Mouse (Mus musculus) neural tube, embryonic 13.5 days (tissue): Measurements from ENCODE around the gene Hoxc12. TPM values are rescaled to one million over a fixed set of nuclear protein-coding genes. Genes with fewer than 3 reads are reported as not detected.
A peak's percentile ranks its signal among the peaks of the same experiment; 100 is the strongest.

Experiments used
- ATAC-seq: fragments of 200-750 bp; cut with Nextera tagmentation; 2 replicates; pipeline ENCODE4 v1.8.0; 2017; ENCODE audit warnings: low read depth, mild to moderate bottlenecking, moderate TSS enrichment, moderate library complexity
- H3K27ac ChIP-seq: fragments of 300-500 bp; sonication (generic); replicated peaks from 2 replicates; pipeline ENCODE4 v1.5.1; 2015; ENCODE audit warnings: moderate library complexity, mild to moderate bottlenecking, inconsistent platforms
- H3K27me3 ChIP-seq: fragments of 300-500 bp; sonication (generic); 2 replicates; pipeline ENCODE4 v1.6.1; 2015; ENCODE audit warnings: mild to moderate bottlenecking, inconsistent platforms
- H3K36me3 ChIP-seq: fragments of 300-500 bp; sonication (generic); 2 replicates; pipeline ENCODE4 v1.6.1; 2015; ENCODE audit warnings: mild to moderate bottlenecking, inconsistent platforms
- H3K4me1 ChIP-seq: fragments of 300-500 bp; sonication (generic); replicated peaks from 2 replicates; pipeline ENCODE4 v1.6.1; 2015; ENCODE audit warnings: inconsistent platforms
- H3K4me2 ChIP-seq: fragments of 300-500 bp; sonication (generic); 2 replicates; pipeline ENCODE4 v1.6.1; 2015; ENCODE audit warnings: inconsistent platforms, mild to moderate bottlenecking, moderate library complexity
- H3K4me3 ChIP-seq: fragments of 300-500 bp; sonication (generic); 2 replicates; pipeline ENCODE4 v1.5.1; 2015; ENCODE audit warnings: mild to moderate bottlenecking, inconsistent platforms
- H3K9ac ChIP-seq: fragments of 300-500 bp; sonication (generic); 2 replicates; pipeline ENCODE4 v1.6.1; 2015; ENCODE audit warnings: moderate library complexity, mild to moderate bottlenecking, inconsistent platforms
- H3K9me3 ChIP-seq: fragments of 300-500 bp; sonication (generic); 2 replicates; pipeline ENCODE4 v1.6.1; 2016; ENCODE audit warnings: inconsistent platforms
- WGBS: fragments of 180-500 bp; shearing (Covaris S2); methylation state at CpG from one replicate; pipeline ENCODE4 v1.1.7; 2015; 5-methylcytosine and 5-hydroxymethylcytosine counted together
- polyA plus RNA-seq: library from polyadenylated mRNA; unstranded; fragments of >200 nt; fragmentation: Nextera tagmentation; extraction: Ambion mirVana; gene quantifications from 2 replicates; pipeline ENCODE4 v1.2.1, GENCODE M21; 2015

The Hoxc12 gene
- polyA plus RNA-seq, 1 experiment from 2014 or later: 7.8 TPM

GRCm38 (mm10) chr15:102955833-102956640 is 19.5 kb downstream of the Hoxc12 start:
- Histone ChIP-seq H3K36me3 (no peaks in the 10 kb centered on the region), H3K4me3 (peak overlapping the region; percentile 39), H3K4me2 (peak overlapping the region; percentile 46), H3K27ac (peak overlapping the region; percentile 59), H3K4me1 (0 out of 2 replicates have a peak, but pooled peaks cover 7% of the 10 kb centered on the region), H3K9ac (peak overlapping the region; percentile 68), H3K9me3 (no peaks in the 10 kb centered on the region), H3K27me3 (peaks cover 99% of the 10 kb centered on the region)
- ATAC-seq: no peak
- WGBS: under 1% methylated on average over 39 of the region's 40 CpGs

DNA sequence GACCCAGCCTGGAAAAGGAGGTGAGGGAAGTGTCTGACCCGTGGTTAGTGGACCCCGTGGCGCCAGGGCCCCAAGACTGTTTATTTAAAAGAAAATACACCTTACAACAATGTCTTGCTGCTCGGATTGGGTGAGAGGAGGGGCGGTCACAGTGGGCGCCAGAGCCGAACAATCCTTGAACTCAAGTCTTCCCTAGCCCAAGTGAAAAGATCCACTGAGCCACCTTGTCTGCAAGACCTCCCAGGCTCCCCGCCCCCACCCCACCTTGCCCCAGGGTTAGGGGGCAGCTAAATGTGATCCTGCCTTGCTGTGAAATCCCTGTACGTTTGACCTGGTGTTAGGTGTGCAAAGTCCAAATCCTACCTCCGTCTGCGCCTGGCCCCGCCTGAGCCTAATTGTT is 20.3 kb downstream of the Hoxc12 start:
- Histone ChIP-seq H3K9ac (peak overlapping the region; percentile 68), H3K27ac (peak overlapping the region; percentile 59; the same call in 1 of the 2 replicates)

GRCm38 (mm10) chr15:102959663-102960191 is 23.2 kb downstream of the Hoxc12 start:
- Histone ChIP-seq H3K36me3 (no peaks in the 10 kb centered on the region), H3K4me3 (peak overlapping the region; percentile 20), H3K4me2 (peak overlapping the region; percentile 47), H3K9me3 (no peaks in the 10 kb centered on the region), H3K9ac (peak overlapping the region; percentile 44), H3K4me1 (peaks cover 20% of the 10 kb centered on the region; the same call in 1 of the 2 replicates), H3K27me3 (peaks cover 96% of the 10 kb centered on the region), H3K27ac (peak overlapping the region; percentile 78)
- under 1% methylated on average over 13 of the region's 13 CpGs for WGBS
- ATAC-seq: peak; percentile 41; the same call in 1 of the 2 replicates

More for the DNA sequence above, 20.3 kb downstream of the Hoxc12 start:
- Histone ChIP-seq H3K4me2 (peak overlapping the region; percentile 46), H3K27me3 (peaks cover 99% of the 10 kb centered on the region), H3K9me3 (no peaks in the 10 kb centered on the region), H3K4me3 (peak overlapping the region; percentile 39), H3K36me3 (no peaks in the 10 kb centered on the region), H3K4me1 (0 out of 2 replicates have a peak, but pooled peaks cover 7% of the 10 kb centered on the region)
- no peak for ATAC-seq
- 3% methylated on average over 12 of the region's 12 CpGs for WGBS

DNA sequence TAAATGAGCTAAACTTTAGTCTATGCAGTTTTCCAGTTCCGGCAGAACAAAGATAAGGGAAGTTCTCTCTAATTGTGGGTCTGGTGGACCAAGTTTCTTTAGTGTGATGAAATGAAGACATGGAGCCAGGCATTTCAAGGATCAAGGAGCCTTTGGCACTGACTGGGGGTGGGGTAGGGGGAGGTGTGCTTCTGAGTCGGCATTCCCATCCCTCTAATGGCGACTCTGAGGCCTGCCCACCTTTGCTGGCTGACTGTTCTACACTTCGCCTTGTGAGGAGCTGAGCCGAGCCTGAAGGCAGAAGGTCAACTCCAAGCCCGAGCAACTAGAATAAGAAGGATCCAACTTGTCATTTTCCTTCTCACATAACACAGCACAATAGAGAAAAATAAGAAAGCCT is 25.2 kb downstream of the Hoxc12 start:
- H3K4me2 ChIP-seq: peak overlapping the region; percentile 47
- ATAC-seq: no peak
- peak overlapping the region; percentile 23 for H3K4me3 ChIP-seq
- H3K27me3 ChIP-seq: peaks cover 96% of the 10 kb centered on the region
- WGBS: under 1% methylated on average over 6 of the region's 6 CpGs
- no peaks in the 10 kb centered on the region for H3K9me3 ChIP-seq
- H3K27ac ChIP-seq: peak overlapping the region; percentile 52
- H3K4me1 ChIP-seq: peaks cover 23% of the 10 kb centered on the region
- no peaks in the 10 kb centered on the region for H3K36me3 ChIP-seq
- H3K9ac ChIP-seq: peak overlapping the region; percentile 57

DNA sequence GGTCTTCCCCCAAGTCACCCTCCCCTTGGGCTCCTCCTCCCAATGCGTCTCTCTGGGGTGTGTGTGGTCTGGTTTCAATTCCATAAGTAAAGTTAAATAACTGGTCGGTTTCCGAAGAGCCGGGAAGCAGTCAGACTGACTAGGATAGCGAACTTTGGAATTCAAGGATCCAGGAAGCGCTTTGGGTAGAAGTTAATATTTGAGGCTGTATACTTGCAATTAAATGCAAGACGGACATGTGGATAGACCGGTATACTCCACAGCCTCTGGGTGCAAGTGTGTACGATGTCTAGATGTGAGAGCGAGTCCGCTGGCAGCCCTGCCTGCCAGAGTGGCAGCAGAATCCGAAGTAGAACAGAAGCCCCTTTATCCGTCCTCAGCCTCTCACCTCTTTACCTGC is 25.9 kb downstream of the Hoxc12 start:
- peak overlapping the region; percentile 91 for H3K4me2 ChIP-seq
- H3K4me1 ChIP-seq: peaks cover 31% of the 10 kb centered on the region
- 2% methylated on average over 13 of the region's 13 CpGs for WGBS
- ATAC-seq: no peak
- H3K9ac ChIP-seq: peak overlapping the region; percentile 75
- H3K27me3 ChIP-seq: peaks cover 96% of the 10 kb centered on the region
- H3K36me3 ChIP-seq: no peaks in the 10 kb centered on the region
- H3K4me3 ChIP-seq: peak overlapping the region; percentile 90
- H3K9me3 ChIP-seq: no peaks in the 10 kb centered on the region
- H3K27ac ChIP-seq: peak overlapping the region; percentile 75

DNA sequence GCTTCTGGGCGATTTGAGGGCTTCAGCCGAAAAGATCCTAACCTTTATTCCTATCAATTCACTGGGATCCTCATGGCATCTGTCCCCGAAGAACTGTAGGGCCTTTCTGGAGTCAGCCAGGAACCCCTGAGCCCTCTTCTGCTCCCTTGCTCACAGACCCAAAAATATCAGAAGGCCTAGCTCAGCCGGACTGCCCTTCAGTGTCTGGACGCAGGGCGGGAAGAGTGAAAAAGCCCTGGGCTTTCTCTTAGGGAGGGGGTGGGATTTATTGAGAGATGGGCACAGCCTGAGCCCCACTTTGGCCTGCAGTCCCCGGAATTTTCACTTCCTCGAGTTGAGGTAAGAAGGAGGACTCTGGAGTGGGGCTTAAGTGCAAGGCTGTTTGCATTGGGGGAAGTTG is 26.7 kb downstream of the Hoxc12 start:
- WGBS: 4% methylated on average over 8 of the region's 8 CpGs
- peak overlapping the region; percentile 90 for H3K4me3 ChIP-seq

GRCm38 (mm10) chr15:102963671-102964640 is 27.4 kb downstream of the Hoxc12 start:
- Histone ChIP-seq H3K4me2 (peak overlapping the region; percentile 91), H3K27me3 (peaks cover 93% of the 10 kb centered on the region), H3K4me1 (peaks cover 31% of the 10 kb centered on the region), H3K9me3 (no peaks in the 10 kb centered on the region), H3K9ac (peak overlapping the region; percentile 75), H3K4me3 (peak overlapping the region; percentile 90), H3K36me3 (no peaks in the 10 kb centered on the region), H3K27ac (peak overlapping the region; percentile 75)
- 2% methylated on average over 28 of the region's 28 CpGs for WGBS
- no peak for ATAC-seq

More for the DNA sequence above, 26.7 kb downstream of the Hoxc12 start:
- Histone ChIP-seq H3K36me3 (no peaks in the 10 kb centered on the region), H3K9me3 (no peaks in the 10 kb centered on the region), H3K9ac (peak overlapping the region; percentile 75), H3K4me1 (peaks cover 31% of the 10 kb centered on the region), H3K27ac (peak overlapping the region; percentile 75), H3K4me2 (peak overlapping the region; percentile 91), H3K27me3 (peaks cover 94% of the 10 kb centered on the region)
- ATAC-seq: no peak

GRCm38 (mm10) chr15:102965003-102965891 is 28.7 kb downstream of the Hoxc12 start:
- no peaks in the 10 kb centered on the region for H3K36me3 ChIP-seq
- H3K9me3 ChIP-seq: no peaks in the 10 kb centered on the region
- peak overlapping the region; percentile 75 for H3K9ac ChIP-seq
- peaks cover 95% of the 10 kb centered on the region for H3K27me3 ChIP-seq
- H3K4me3 ChIP-seq: peak overlapping the region; percentile 90
- 10% methylated on average over 26 of the region's 26 CpGs for WGBS
- H3K4me1 ChIP-seq: peaks cover 30% of the 10 kb centered on the region
- H3K27ac ChIP-seq: peak overlapping the region; percentile 75
- ATAC-seq: no peak
- H3K4me2 ChIP-seq: peak overlapping the region; percentile 91

GRCm38 (mm10) chr15:102965892-102966775 is 29.6 kb downstream of the Hoxc12 start:
- Histone ChIP-seq H3K27me3 (peaks cover 92% of the 10 kb centered on the region), H3K36me3 (no peaks in the 10 kb centered on the region), H3K9me3 (no peaks in the 10 kb centered on the region), H3K4me2 (peak overlapping the region; percentile 91), H3K9ac (peak overlapping the region; percentile 100), H3K4me3 (peak overlapping the region; percentile 90), H3K27ac (peak overlapping the region; percentile 88), H3K4me1 (peaks cover 38% of the 10 kb centered on the region)
- 3% methylated on average over 30 of the region's 30 CpGs for WGBS
- ATAC-seq: peak; percentile 90

DNA sequence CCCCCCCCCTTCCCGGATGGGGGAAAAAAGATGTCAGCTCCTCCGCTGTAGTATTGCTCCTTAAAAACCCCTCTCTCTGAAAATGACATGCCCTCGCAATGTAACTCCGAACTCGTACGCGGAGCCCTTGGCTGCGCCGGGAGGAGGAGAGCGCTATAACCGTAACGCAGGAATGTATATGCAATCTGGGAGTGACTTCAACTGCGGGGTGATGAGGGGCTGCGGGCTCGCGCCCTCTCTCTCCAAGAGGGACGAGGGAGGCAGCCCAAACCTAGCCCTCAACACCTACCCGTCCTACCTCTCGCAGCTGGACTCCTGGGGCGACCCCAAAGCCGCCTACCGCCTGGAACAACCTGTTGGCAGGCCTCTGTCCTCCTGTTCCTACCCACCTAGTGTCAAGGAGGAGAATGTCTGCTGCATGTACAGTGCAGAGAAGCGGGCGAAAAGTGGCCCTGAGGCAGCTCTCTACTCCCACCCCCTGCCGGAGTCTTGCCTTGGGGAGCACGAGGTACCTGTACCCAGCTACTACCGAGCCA is 30.3 kb downstream of the Hoxc12 start, which contains the start of gene Hoxc10:
TSS of gene Hoxc10 (plus strand) at position 21 of the 536 bp plus-strand sequence.
- peak within 1 kb of the TSS; percentile 90 for H3K4me3 ChIP-seq
- 2% methylated on average over 27 of the region's 27 CpGs for WGBS
- H3K9me3 ChIP-seq: no peaks in the 10 kb centered on the region
- H3K4me1 ChIP-seq: peaks cover 42% of the 10 kb centered on the region
- H3K9ac ChIP-seq: peak within 1 kb of the TSS; percentile 100
- peak; percentile 71 for ATAC-seq
- H3K27me3 ChIP-seq: peaks cover 89% of the 10 kb centered on the region
- H3K36me3 ChIP-seq: no peaks in the 10 kb centered on the region
- H3K4me2 ChIP-seq: peak within 1 kb of the TSS; percentile 91
- H3K27ac ChIP-seq: peak within 1 kb of the TSS; percentile 88
